Mouse (Mus musculus) liver, adult 2 months (tissue): ENCODE data around the gene Acta2. TPM values are rescaled to one million over a fixed set of nuclear protein-coding genes. Genes with fewer than 3 reads are reported as not detected.

Source experiments
- DNase-seq: peaks from one replicate; pipeline ENCODE4 v3.0.0-alpha.2; 2011; ENCODE audit warnings: low read depth, low spot score; ENCODE audit errors: extremely low read depth
- H3K27ac ChIP-seq: fragments of 200-500 bp; replicated peaks from 2 replicates; pipeline ENCODE4 v1.5.1; 2012; ENCODE audit warnings: low read depth, mild to moderate bottlenecking, control low read depth, inconsistent platforms, low read length; ENCODE audit not compliant: insufficient read depth
- H3K27me3 ChIP-seq: fragments of 200-500 bp; 2 replicates; pipeline ENCODE4 v1.6.1; 2012; ENCODE audit warnings: mild to moderate bottlenecking, moderate library complexity, low read length, inconsistent platforms; ENCODE audit not compliant: control insufficient read depth, insufficient read depth
- H3K36me3 ChIP-seq: fragments of 200-500 bp; 2 replicates; pipeline ENCODE4 v1.6.1; 2012; ENCODE audit warnings: low read length, inconsistent platforms; ENCODE audit not compliant: control insufficient read depth, insufficient read depth
- H3K4me1 ChIP-seq: fragments of 200-500 bp; 2 replicates; pipeline ENCODE4 v1.6.1; 2011; ENCODE audit warnings: low read length; ENCODE audit not compliant: control insufficient read depth, insufficient read depth
- H3K4me3 ChIP-seq: fragments of 200-500 bp; 2 replicates; pipeline ENCODE4 v1.5.1; 2011; ENCODE audit warnings: low read depth, mild to moderate bottlenecking, control low read depth, low read length, moderate library complexity; ENCODE audit not compliant: insufficient read depth
- H3K79me2 ChIP-seq: fragments of 200-500 bp; 2 replicates; pipeline ENCODE4 v1.6.1; 2012; ENCODE audit warnings: inconsistent platforms, mild to moderate bottlenecking, low read length, moderate library complexity; ENCODE audit not compliant: control insufficient read depth, insufficient read depth
- H3K9ac ChIP-seq: fragments of 200-500 bp; 2 replicates; pipeline ENCODE4 v1.6.1; 2012; ENCODE audit warnings: low read depth, mild to moderate bottlenecking, control low read depth, inconsistent platforms, low read length
- CTCF ChIP-seq: fragments of 200-500 bp; IDR thresholded peaks from 2 replicates; pipeline ENCODE4 v1.5.1; 2011; ENCODE audit warnings: low read depth, low read length, control low read depth
- POLR2A ChIP-seq: fragments of 200-500 bp; IDR thresholded peaks from 2 replicates; pipeline ENCODE4 v1.6.1; 2011; ENCODE audit warnings: low read length, control low read depth; ENCODE audit not compliant: insufficient read depth; ENCODE audit errors: extremely low read depth
- WGBS: fragments of 180-500 bp; shearing (Covaris S2); methylation state at CpG from one replicate; pipeline ENCODE4 v1.1.7; 2018; 5-methylcytosine and 5-hydroxymethylcytosine counted together
- polyA plus RNA-seq: library from polyadenylated mRNA; depleted of rRNA; stranded (reverse); fragments of >200 nt; gene quantifications from 2 replicates; pipeline ENCODE4 v1.2.3, GENCODE M21; 2012
- total RNA-seq: library from RNA; depleted of rRNA; stranded (reverse); fragments of >200 nt; gene quantifications from 2 replicates; pipeline ENCODE4 v1.2.3, GENCODE M21; 2014

The Acta2 gene
- total and polyA plus RNA-seq, 2 experiments = 2.0 to 3.6 TPM

DNA sequence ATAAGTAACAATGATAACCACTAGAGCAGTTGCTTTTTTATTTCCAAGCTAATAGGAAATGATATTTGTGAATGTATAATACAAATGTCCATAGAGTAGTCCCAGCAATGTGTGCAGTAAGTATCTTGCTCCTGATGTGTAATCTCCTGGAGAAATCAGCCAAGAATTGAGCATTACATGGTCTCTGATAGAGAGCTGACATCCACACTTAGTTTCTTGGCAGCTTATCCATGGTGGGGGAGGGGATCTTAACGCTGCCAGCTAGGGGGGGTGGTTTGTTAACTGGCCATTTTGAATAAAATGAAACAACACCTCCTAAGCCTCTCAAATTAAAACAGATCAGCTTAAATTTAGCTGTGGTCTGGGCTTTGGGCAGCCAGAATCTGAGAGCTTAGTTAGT is 13.6 kb upstream of the Acta2 start:
- WGBS = 56% methylated on average over 1 of the region's 1 CpGs
- TF ChIP-seq CTCF (no peak), POLR2A (no peak)
- H3K36me3 ChIP-seq = no peaks in the 10 kb centered on the region

DNA sequence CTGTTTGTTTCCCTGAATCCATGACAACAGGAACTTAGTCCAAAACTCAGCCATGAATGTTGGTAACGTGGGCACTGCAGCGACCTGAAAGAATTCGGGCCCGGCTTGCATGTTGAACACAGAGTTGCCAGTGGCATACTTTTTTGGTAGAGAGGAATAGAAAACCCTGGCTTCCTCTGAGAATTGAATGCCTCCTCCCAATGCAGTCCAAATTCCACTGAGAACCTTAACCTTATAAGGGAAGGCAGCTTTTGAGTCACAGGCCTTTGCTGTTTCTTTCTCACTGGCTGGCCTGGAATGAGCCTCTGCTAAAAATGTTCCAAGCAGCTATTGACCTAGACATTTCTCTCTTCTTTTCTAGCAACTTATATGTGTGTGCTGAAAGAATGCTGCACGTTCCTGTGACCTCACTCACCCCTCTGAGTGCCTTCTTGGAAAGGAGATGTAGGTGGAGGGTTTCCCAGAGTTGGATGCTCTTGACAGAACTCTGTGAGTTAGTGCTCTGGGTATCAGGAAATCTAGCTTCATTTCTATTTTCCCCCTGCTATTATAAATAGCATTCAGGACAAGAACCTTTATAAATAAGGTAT is 10.3 kb upstream of the Acta2 start:
- DNase-seq = no peak
- TF ChIP-seq POLR2A (no peak), CTCF (no peak)
- 72% methylated on average over 5 of the region's 5 CpGs for WGBS

More for the DNA sequence above, 13.6 kb upstream of the Acta2 start:
- Histone ChIP-seq H3K9ac (no peak overlapping the region), H3K79me2 (no peaks in the 10 kb centered on the region), H3K27me3 (no peaks in the 10 kb centered on the region), H3K4me1 (no peaks in the 10 kb centered on the region), H3K4me3 (no peak overlapping the region), H3K27ac (no peak overlapping the region)
- no peak for DNase-seq

DNA sequence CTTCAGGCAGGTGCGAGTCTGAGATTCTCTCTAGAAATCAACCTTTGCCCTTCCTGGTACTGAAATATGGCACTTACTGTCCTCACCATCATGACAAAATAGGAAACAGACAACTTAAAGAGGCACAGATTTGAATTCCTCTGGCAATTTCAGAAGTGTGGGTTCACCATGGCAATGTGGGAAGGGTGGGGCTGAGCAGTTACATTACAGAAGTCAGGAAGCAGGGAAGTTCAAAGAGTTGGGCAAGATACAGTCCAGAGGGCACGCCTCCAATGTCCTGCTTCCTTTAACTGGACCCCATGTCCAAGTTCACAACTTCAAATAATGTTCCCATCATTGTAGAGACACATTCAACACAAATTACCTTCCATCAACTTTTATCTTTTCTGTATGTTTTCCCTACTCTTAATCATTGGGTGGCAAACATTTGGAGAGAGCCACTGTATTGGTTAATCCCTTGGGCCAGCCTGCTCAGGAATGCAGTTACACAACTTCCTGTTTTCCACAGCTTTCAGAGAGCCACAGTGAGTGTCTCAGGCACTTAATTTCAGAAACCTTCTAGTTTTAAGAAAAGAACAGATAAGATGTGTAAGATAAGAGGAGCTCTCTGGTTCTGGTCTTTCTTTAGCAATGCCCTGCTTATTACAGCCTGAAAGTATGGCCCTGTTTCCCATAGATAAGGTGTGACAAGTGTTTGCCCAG is 7.0 kb upstream of the Acta2 start:
- WGBS = 80% methylated on average over 2 of the region's 2 CpGs
- Histone ChIP-seq H3K4me3 (no peak overlapping the region), H3K27me3 (no peaks in the 10 kb centered on the region), H3K79me2 (no peaks in the 10 kb centered on the region), H3K4me1 (no peaks in the 10 kb centered on the region; the same call in 1 of the 2 replicates), H3K9ac (no peak overlapping the region), H3K36me3 (no peaks in the 10 kb centered on the region), H3K27ac (no peak overlapping the region)
- DNase-seq = no peak
- TF ChIP-seq POLR2A (no peak), CTCF (no peak)

More for the DNA sequence above, 10.3 kb upstream of the Acta2 start:
- H3K4me3 ChIP-seq = no peak overlapping the region
- H3K36me3 ChIP-seq = no peaks in the 10 kb centered on the region
- no peaks in the 10 kb centered on the region for H3K79me2 ChIP-seq
- H3K27me3 ChIP-seq = no peaks in the 10 kb centered on the region
- H3K9ac ChIP-seq = no peak overlapping the region
- H3K27ac ChIP-seq = no peak overlapping the region
- no peaks in the 10 kb centered on the region; the same call in 1 of the 2 replicates for H3K4me1 ChIP-seq

DNA sequence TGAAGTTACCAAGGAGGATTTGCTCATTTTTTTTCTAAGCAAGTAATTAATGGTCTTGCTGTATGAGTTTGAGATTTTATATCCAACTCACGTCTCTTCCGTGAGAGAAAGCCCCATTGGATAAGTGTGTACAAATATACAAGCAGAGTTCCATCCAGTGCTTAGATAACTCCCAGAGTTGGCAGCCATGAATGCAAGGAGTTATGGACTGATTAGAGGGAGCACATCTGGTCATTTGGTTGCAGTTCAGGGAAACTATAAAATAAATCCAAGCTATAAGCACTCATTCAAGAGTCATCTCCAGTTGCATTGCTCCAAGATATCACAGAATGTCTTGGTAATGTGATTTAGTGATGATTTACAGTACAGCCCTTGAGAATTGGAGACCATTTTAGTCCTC is 1.5 kb upstream of the Acta2 start:
- Histone ChIP-seq H3K9ac (no peak overlapping the region), H3K27ac (no peak overlapping the region), H3K36me3 (no peaks in the 10 kb centered on the region), H3K4me3 (no peak overlapping the region), H3K79me2 (no peaks in the 10 kb centered on the region), H3K4me1 (no peaks in the 10 kb centered on the region), H3K27me3 (no peaks in the 10 kb centered on the region; the same call in 1 of the 2 replicates)
- TF ChIP-seq CTCF (no peak), POLR2A (no peak)
- no peak for DNase-seq
- WGBS = 93% methylated on average over 2 of the region's 2 CpGs

DNA sequence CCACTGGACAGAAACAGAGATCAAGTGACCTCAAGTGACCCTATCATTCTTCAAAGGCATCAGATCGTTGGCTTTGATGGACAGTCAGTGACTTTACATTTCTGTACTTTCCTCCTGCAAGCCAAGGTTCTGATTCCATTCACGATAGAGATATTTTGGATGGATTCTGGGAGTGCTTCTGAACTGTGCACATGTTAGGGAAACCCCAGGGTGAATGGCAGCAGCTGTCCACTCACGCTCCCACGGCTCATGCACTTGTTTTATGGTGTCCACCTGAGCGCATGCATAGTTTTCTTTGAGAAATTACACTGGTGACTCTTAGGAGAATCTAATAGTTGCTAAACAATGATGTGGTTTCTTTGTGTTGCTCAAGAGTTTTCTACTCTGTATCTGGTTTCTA is 759 bp upstream of the Acta2 start:
- no peak for DNase-seq
- H3K79me2 ChIP-seq = no peaks in the 10 kb centered on the region
- TF ChIP-seq POLR2A = no peak
- TF ChIP-seq CTCF = no peak
- no peaks in the 10 kb centered on the region for H3K36me3 ChIP-seq
- no peak overlapping the region for H3K27ac ChIP-seq
- no peak overlapping the region for H3K9ac ChIP-seq
- no peaks in the 10 kb centered on the region; the same call in 1 of the 2 replicates for H3K27me3 ChIP-seq
- 80% methylated on average over 5 of the region's 5 CpGs for WGBS
- H3K4me3 ChIP-seq = no peak overlapping the region
- no peaks in the 10 kb centered on the region for H3K4me1 ChIP-seq
